ENCODE assay signal across 7 mouse cellular contexts in the genomic region with DNA sequence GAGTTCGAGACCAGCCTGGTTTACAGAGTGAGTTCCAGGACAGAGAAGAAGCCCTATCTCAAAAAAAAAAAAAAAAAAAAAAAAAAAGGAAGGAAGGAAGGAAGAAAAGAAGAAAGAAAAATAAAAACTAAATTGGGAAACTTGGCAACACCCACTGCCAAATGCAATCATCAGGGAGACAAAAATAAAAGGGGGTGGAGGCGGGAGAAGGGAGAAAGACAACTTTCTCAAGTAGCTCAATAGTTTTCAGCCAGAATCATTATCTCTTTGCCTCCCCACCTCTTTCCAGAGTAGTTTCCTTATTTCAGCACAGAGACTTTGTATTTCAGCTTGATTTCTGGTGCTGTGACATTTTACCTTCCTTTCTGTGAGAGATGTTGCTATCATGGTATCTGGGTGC. TPM values are rescaled to one million over a fixed set of nuclear protein-coding genes. Genes with fewer than 3 reads are reported as not detected.
DNase-seq lines count a peak whose midpoint lies in the region; ATAC-seq and TF ChIP-seq lines count a peak whose summit lies in the region.

No protein-coding gene starts in this region.

- H3K4me1 ChIP-seq in kidney, postnatal 0 days (replicated peaks; ENCODE audit: insufficient read depth, low read length) = 0 out of 2 replicates have a peak, but pooled peaks cover 6% of the 10 kb centered on the region
- peaks cover 22% of the 10 kb centered on the region for H3K4me1 ChIP-seq in embryonic facial prominence, embryonic 12.5 days
- peaks cover 4% of the 10 kb centered on the region; the same call in 1 of the 2 replicates for H3K4me1 ChIP-seq in intestine, postnatal 0 days (replicated peaks; ENCODE audit: control insufficient read depth, insufficient read depth, low read length)
- H3K4me1 ChIP-seq in midbrain, embryonic 16.5 days (ENCODE audit: control insufficient read depth, insufficient read depth, low read length) = peaks cover 9% of the 10 kb centered on the region; the same call in 1 of the 2 replicates

- H3K9ac ChIP-seq in kidney, postnatal 0 days (ENCODE audit: low read depth, low read length) = no peak overlapping the region
- no peak overlapping the region for H3K9ac ChIP-seq in embryonic facial prominence, embryonic 12.5 days
- no peak overlapping the region for H3K9ac ChIP-seq in intestine, postnatal 0 days (ENCODE audit: low read depth, low read length)
- peak overlapping the region; percentile 57; the same call in 1 of the 2 replicates for H3K9ac ChIP-seq in midbrain, embryonic 16.5 days (ENCODE audit: low read depth, low read length)

- ATAC-seq in kidney, postnatal 0 days (replicated peaks; ENCODE audit: low FRiP score, low read depth) = no peak
- no peak for ATAC-seq in embryonic facial prominence, embryonic 12.5 days (ENCODE audit: insufficient number of reproducible peaks, insufficient read depth, low FRiP score, low TSS enrichment)
- no peak for ATAC-seq in intestine, postnatal 0 days
- ATAC-seq in midbrain, embryonic 16.5 days = no peak

- peak overlapping the region; percentile 52 for H3K4me2 ChIP-seq in kidney, postnatal 0 days (ENCODE audit: low read length)
- peak overlapping the region; percentile 55; the same call in 1 of the 2 replicates for H3K4me2 ChIP-seq in embryonic facial prominence, embryonic 12.5 days (replicated peaks)
- H3K4me2 ChIP-seq in intestine, postnatal 0 days (replicated peaks; ENCODE audit: low read depth) = peak overlapping the region; percentile 57
- H3K4me2 ChIP-seq in midbrain, embryonic 16.5 days (ENCODE audit: low read length) = peak overlapping the region; percentile 79; the same call in 1 of the 2 replicates

- 0 out of 2 replicates have a peak overlapping the region, but pooled peaks have one; percentile 9 for H3K4me3 ChIP-seq in kidney, postnatal 0 days (replicated peaks; ENCODE audit: low read depth, low read length)
- no peak overlapping the region for H3K4me3 ChIP-seq in embryonic facial prominence, embryonic 12.5 days
- no peak overlapping the region for H3K4me3 ChIP-seq in intestine, postnatal 0 days (ENCODE audit: low read depth, low read length)
- H3K4me3 ChIP-seq in midbrain, embryonic 16.5 days (ENCODE audit: low read depth, low read length) = no peak overlapping the region

- no peaks in the 10 kb centered on the region for H3K27me3 ChIP-seq in kidney, postnatal 0 days (ENCODE audit: insufficient read depth, low read length)
- peaks cover 7% of the 10 kb centered on the region; the same call in 1 of the 2 replicates for H3K27me3 ChIP-seq in embryonic facial prominence, embryonic 12.5 days
- no peaks in the 10 kb centered on the region; the same call in 1 of the 2 replicates for H3K27me3 ChIP-seq in intestine, postnatal 0 days (replicated peaks; ENCODE audit: control insufficient read depth, insufficient read depth, low read length)
- H3K27me3 ChIP-seq in midbrain, embryonic 16.5 days (ENCODE audit: control insufficient read depth, insufficient read depth, low read depth, low read length) = no peaks in the 10 kb centered on the region

- whole genome bisulfite sequencing in kidney, postnatal 0 days = 50% methylated on average over 2 of the region's 2 CpGs
- 53% methylated on average over 2 of the region's 2 CpGs for WGBS in embryonic facial prominence, embryonic 12.5 days
- WGBS in intestine, postnatal 0 days = 47% methylated on average over 2 of the region's 2 CpGs
- 59% methylated on average over 2 of the region's 2 CpGs for WGBS in midbrain, embryonic 16.5 days

- H3K9me3 ChIP-seq in kidney, postnatal 0 days (replicated peaks; ENCODE audit: low read length) = no peaks in the 10 kb centered on the region
- no peaks in the 10 kb centered on the region for H3K9me3 ChIP-seq in embryonic facial prominence, embryonic 12.5 days
- no peaks in the 10 kb centered on the region for H3K9me3 ChIP-seq in intestine, postnatal 0 days (ENCODE audit: control insufficient read depth)
- no peaks in the 10 kb centered on the region for H3K9me3 ChIP-seq in midbrain, embryonic 16.5 days (replicated peaks; ENCODE audit: control insufficient read depth, low read length, poor library complexity, severe bottlenecking)

- no peak for TF ChIP-seq CTCF in kidney, postnatal 0 days (IDR thresholded peaks at IDR 0.05; ENCODE audit: low read depth)
- no peak for TF ChIP-seq CTCF in intestine, postnatal 0 days (IDR thresholded peaks at IDR 0.05; ENCODE audit: low read depth)

- no peak overlapping the region for H3K27ac ChIP-seq in kidney, postnatal 0 days
- H3K27ac ChIP-seq in embryonic facial prominence, embryonic 12.5 days = no peak overlapping the region
- H3K27ac ChIP-seq in intestine, postnatal 0 days (ENCODE audit: low read depth, low read length) = no peak overlapping the region
- no peak overlapping the region for H3K27ac ChIP-seq in midbrain, embryonic 16.5 days (ENCODE audit: low read length)

- no peak for DNase-seq in kidney, postnatal 0 days (ENCODE audit: low spot score)
- DNase-seq in kidney, postnatal 14 days = no peak
- no peak for DNase-seq in thymus, postnatal 4 days
- DNase-seq in thymus, postnatal 25 days = no peak

- no peaks in the 10 kb centered on the region for H3K36me3 ChIP-seq in kidney, postnatal 0 days (ENCODE audit: insufficient read depth, low read length)
- H3K36me3 ChIP-seq in embryonic facial prominence, embryonic 12.5 days = no peaks in the 10 kb centered on the region
- H3K36me3 ChIP-seq in intestine, postnatal 0 days (ENCODE audit: control insufficient read depth, insufficient read depth) = no peaks in the 10 kb centered on the region
- H3K36me3 ChIP-seq in midbrain, embryonic 16.5 days (ENCODE audit: control insufficient read depth, insufficient read depth, low read length) = no peaks in the 10 kb centered on the region

RNA-seq across cellular contexts. Expression of a gene that starts 20.0 kb away (rescaled TPM):
- polyA plus RNA-seq in kidney, postnatal 0 days (2015; fragmentation: Nextera tagmentation; extraction: Ambion mirVana) = 189 and 190 TPM in 2 replicates
- polyA plus RNA-seq in embryonic facial prominence, embryonic 12.5 days (2016; fragmentation: Nextera tagmentation; extraction: Ambion mirVana) = 75.1 and 78.9 TPM in 2 replicates
- polyA plus RNA-seq in intestine, postnatal 0 days (2015; fragmentation: Nextera tagmentation; extraction: Ambion mirVana) = 284 and 285 TPM in 2 replicates
- 11.4 and 13.1 TPM in 2 replicates for polyA plus RNA-seq in midbrain, embryonic 16.5 days (2015; fragmentation: Nextera tagmentation; extraction: Ambion mirVana)
